Mouse (Mus musculus) kidney, embryonic 15.5 days (tissue): Measurements from ENCODE around the gene Rhbdf1. TPM values are rescaled to one million over a fixed set of nuclear protein-coding genes. Genes with fewer than 3 reads are reported as not detected.
"Not testable (repeated sequence)": the region's sequence is repeated elsewhere in the genome, so short reads cannot be mapped to it uniquely, and the experiment has no call there.

Experiments
- ATAC-seq: fragments of 200-750 bp; cut with Nextera tagmentation; replicated peaks from 2 replicates; pipeline ENCODE4 v1.8.0; 2017; ENCODE audit warnings: moderate TSS enrichment; ENCODE audit not compliant: low FRiP score
- H3K27ac ChIP-seq: fragments of 300-500 bp; sonication (generic); 2 replicates; pipeline ENCODE4 v1.5.1; 2015; ENCODE audit warnings: mild to moderate bottlenecking, inconsistent platforms
- H3K27me3 ChIP-seq: fragments of 300-500 bp; sonication (generic); 2 replicates; pipeline ENCODE4 v1.6.1; 2015; ENCODE audit warnings: inconsistent platforms
- H3K36me3 ChIP-seq: fragments of 300-500 bp; sonication (generic); 2 replicates; pipeline ENCODE4 v1.6.1; 2015; ENCODE audit warnings: inconsistent platforms
- H3K4me1 ChIP-seq: fragments of 300-500 bp; sonication (generic); 2 replicates; pipeline ENCODE4 v1.6.1; 2015; ENCODE audit warnings: inconsistent platforms
- H3K4me2 ChIP-seq: fragments of 300-500 bp; sonication (generic); 2 replicates; pipeline ENCODE4 v1.6.1; 2015; ENCODE audit warnings: moderate library complexity, mild to moderate bottlenecking, inconsistent platforms
- H3K4me3 ChIP-seq: fragments of 300-500 bp; sonication (generic); replicated peaks from 2 replicates; pipeline ENCODE4 v1.5.1; 2015; ENCODE audit warnings: mild to moderate bottlenecking, inconsistent platforms
- H3K9ac ChIP-seq: fragments of 300-500 bp; sonication (generic); 2 replicates; pipeline ENCODE4 v1.6.1; 2015; ENCODE audit warnings: mild to moderate bottlenecking, inconsistent platforms
- H3K9me3 ChIP-seq: fragments of 300-500 bp; sonication (generic); replicated peaks from 2 replicates; pipeline ENCODE4 v1.6.1; 2016; ENCODE audit warnings: inconsistent platforms
- WGBS: fragments of 180-500 bp; shearing (Covaris S2); methylation state at CpG from one replicate; pipeline ENCODE4 v1.1.7; 2015; ENCODE audit warnings: mixed read lengths; 5-methylcytosine and 5-hydroxymethylcytosine counted together
- polyA plus RNA-seq: library from polyadenylated mRNA; unstranded; fragments of >200 nt; fragmentation: Nextera tagmentation; extraction: Ambion mirVana; gene quantifications from 2 replicates; pipeline ENCODE4 v1.2.1, GENCODE M21; 2015

Rhbdf1 gene
- polyA plus RNA-seq, 1 experiment from 2014 or later = 55.4 TPM

GRCm38 (mm10) chr11:32215372-32216162 is 6.5 kb downstream of the Rhbdf1 start:
- no peaks in the 10 kb centered on the region for H3K9me3 ChIP-seq
- H3K4me1 ChIP-seq = peaks cover 25% of the 10 kb centered on the region
- H3K36me3 ChIP-seq = peaks cover 56% of the 10 kb centered on the region
- H3K27ac ChIP-seq = no peak overlapping the region
- H3K4me3 ChIP-seq = no peak overlapping the region
- H3K9ac ChIP-seq = no peak overlapping the region; the same call in 1 of the 2 replicates
- no peak for ATAC-seq
- no peak overlapping the region for H3K4me2 ChIP-seq
- H3K27me3 ChIP-seq = no peaks in the 10 kb centered on the region
- WGBS = 91% methylated on average over 18 of the region's 18 CpGs

DNA sequence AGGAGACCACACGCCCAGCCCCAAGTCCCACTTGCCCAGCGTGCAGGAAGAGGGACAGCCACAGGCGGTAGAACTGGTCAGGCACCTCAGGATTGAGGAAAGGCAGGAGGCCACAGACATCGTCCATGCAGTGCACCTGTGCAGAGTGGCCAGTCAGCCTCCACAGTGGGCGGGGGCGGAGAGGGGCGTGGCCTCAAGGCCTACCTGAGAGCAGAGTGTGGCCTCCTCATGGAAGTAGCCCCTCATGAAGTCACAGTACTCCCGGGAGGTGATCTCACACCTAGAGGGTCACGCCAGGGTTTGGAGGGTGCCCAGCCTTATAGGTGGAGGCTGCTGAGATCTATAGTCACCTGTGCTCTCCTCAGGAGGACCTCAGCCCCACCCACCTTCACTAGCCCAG is 11.5 kb downstream of the Rhbdf1 start:
- peaks cover 8% of the 10 kb centered on the region for H3K4me1 ChIP-seq
- peaks cover 87% of the 10 kb centered on the region for H3K36me3 ChIP-seq
- no peak overlapping the region for H3K4me2 ChIP-seq
- no peak overlapping the region for H3K9ac ChIP-seq
- 85% methylated on average over 9 of the region's 9 CpGs for WGBS
- no peak overlapping the region for H3K4me3 ChIP-seq
- H3K27ac ChIP-seq = no peak overlapping the region
- H3K27me3 ChIP-seq = no peaks in the 10 kb centered on the region
- H3K9me3 ChIP-seq = no peaks in the 10 kb centered on the region
- ATAC-seq = no peak

DNA sequence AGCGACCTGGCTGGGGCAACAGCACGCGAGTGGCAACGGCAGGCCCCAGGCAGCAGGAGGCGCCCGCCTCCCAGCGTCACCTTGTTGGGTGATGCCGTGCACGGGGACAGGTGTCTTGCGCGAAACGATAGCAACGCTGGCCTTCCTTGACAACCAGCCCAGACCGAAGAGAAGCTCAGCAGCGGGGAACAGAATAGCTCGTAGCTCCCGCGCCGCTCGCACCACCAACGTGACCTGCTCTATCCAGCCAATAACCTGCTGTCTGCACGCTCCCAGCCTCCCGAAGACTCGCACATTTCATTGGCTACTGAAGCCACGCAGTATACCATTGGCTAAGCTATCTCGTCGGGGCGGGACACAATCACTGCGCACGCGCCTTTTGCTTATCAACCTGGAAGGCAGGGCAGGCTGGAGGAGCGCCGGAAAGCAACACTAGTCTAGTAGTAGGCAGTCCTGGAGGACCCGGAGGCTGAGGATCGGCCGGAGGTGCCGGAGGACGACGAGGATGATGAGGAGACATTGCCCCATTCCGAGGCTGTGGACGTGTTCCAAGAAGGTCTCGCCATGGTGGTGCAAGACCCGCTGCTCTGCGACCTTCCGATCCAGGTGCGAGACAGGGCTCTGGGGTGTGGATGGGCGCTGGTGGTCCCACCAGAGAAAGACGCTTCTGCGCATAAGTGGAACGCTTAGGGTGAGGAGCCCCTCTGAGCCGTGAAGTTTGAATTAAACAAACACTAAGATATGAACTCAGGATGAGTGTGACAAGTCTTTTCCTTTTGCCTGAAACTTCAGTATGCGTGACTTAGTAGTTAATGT is 16.8 kb downstream of the Rhbdf1 start, which contains the start of gene Snrnp25:
Snrnp25 (plus strand) TSS at position 358 of the 816 bp plus-strand sequence.
- Histone ChIP-seq H3K36me3 (peaks cover 34% of the 10 kb centered on the region), H3K4me2 (peak within 1 kb of the TSS; percentile 85), H3K4me3 (peak within 1 kb of the TSS; percentile 65), H3K9me3 (no peaks in the 10 kb centered on the region), H3K27ac (peak within 1 kb of the TSS; percentile 61), H3K27me3 (peaks cover 12% of the 10 kb centered on the region), H3K9ac (peak within 1 kb of the TSS; percentile 70), H3K4me1 (peaks cover 15% of the 10 kb centered on the region)
- under 1% methylated on average over 52 of the region's 52 CpGs for WGBS
- ATAC-seq = peak; percentile 100

GRCm38 (mm10) chr11:32201922-32202685 is 20.0 kb downstream of the Rhbdf1 start:
- H3K4me1 ChIP-seq = peaks cover 15% of the 10 kb centered on the region
- no peak overlapping the region for H3K4me3 ChIP-seq
- peaks cover 2% of the 10 kb centered on the region; the same call in 1 of the 2 replicates for H3K36me3 ChIP-seq
- H3K27me3 ChIP-seq = peaks cover 14% of the 10 kb centered on the region
- no peaks in the 10 kb centered on the region for H3K9me3 ChIP-seq
- WGBS = 80% methylated on average over 11 of the region's 11 CpGs
- no peak overlapping the region for H3K9ac ChIP-seq
- no peak overlapping the region for H3K27ac ChIP-seq
- ATAC-seq = no peak
- H3K4me2 ChIP-seq = no peak overlapping the region

GRCm38 (mm10) chr11:32200992-32201391 is 21.1 kb downstream of the Rhbdf1 start:
- not testable (repeated sequence) for H3K27ac ChIP-seq
- 55% methylated on average over 1 of the region's 1 CpGs for WGBS

DNA sequence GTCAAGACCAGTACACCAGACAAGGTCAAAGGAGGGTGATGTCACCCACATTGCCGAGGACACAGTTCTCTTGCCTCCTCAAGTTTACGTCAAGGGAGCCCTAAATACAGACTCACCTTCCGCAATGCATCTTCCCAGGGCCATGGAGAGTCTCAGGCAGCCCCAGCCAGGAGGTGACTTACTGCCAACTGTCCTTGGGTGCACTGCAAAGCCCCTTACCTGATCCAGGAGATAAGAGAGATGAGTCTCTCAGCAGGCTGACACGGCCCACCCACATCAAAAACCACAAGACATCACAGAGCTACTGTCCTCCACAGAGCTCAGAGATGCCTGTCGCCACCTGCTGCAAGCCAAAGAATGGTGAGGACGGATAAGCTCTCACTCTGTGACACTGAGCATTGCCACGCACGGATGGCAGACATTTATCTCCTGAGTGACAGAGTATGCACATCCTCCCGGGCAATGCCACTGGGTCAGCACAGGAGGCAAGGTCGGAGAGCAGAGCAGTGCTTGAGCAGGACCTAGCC is 22.0 kb downstream of the Rhbdf1 start, which contains the start of gene Il9r:
Il9r (minus strand) TSS at position 205 of the 527 bp plus-strand sequence.
- peaks cover 14% of the 10 kb centered on the region for H3K27me3 ChIP-seq
- peaks cover 7% of the 10 kb centered on the region for H3K4me1 ChIP-seq
- H3K4me3 ChIP-seq = no peak within 1 kb of the TSS
- no peak within 1 kb of the TSS for H3K4me2 ChIP-seq
- no peak for ATAC-seq
- WGBS = 68% methylated on average over 10 of the region's 10 CpGs
- no peaks in the 10 kb centered on the region for H3K9me3 ChIP-seq
- H3K36me3 ChIP-seq = no peaks in the 10 kb centered on the region
- no peak within 1 kb of the TSS for H3K27ac ChIP-seq
- H3K9ac ChIP-seq = no peak within 1 kb of the TSS

More at GRCm38 (mm10) chr11:32200992-32201391, 21.1 kb downstream of the Rhbdf1 start:
- not testable (repeated sequence) for H3K9me3 ChIP-seq, ATAC-seq, H3K4me2 ChIP-seq, H3K9ac ChIP-seq, H3K4me1 ChIP-seq, H3K36me3 ChIP-seq, H3K4me3 ChIP-seq
- H3K27me3 ChIP-seq = peaks cover 14% of the 10 kb centered on the region

DNA sequence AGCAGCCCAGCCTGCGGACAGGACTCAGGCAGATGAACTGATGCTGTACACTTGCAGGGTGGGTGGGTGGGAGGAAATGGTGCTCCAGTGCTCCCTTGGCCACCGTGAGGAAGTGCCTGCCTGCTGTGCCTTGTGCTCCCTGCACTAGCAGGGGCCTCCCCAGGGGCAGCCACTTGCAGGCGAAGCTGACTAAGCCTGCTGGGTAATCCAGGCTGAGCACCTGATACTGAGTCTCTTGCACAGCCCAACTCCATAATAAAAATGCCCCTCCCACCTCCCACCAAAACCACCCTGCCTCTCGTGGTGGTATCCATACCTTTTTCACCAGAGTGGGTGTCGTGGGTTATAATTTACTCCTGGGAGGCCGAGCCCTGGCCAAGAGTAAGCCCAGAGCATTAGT is 22.9 kb downstream of the Rhbdf1 start:
- Histone ChIP-seq H3K9ac (no peak overlapping the region), H3K4me1 (no peaks in the 10 kb centered on the region), H3K4me2 (no peak overlapping the region), H3K27me3 (peaks cover 14% of the 10 kb centered on the region), H3K27ac (no peak overlapping the region), H3K36me3 (no peaks in the 10 kb centered on the region), H3K9me3 (no peaks in the 10 kb centered on the region), H3K4me3 (no peak overlapping the region)
- 39% methylated on average over 6 of the region's 6 CpGs for WGBS
- no peak for ATAC-seq

DNA sequence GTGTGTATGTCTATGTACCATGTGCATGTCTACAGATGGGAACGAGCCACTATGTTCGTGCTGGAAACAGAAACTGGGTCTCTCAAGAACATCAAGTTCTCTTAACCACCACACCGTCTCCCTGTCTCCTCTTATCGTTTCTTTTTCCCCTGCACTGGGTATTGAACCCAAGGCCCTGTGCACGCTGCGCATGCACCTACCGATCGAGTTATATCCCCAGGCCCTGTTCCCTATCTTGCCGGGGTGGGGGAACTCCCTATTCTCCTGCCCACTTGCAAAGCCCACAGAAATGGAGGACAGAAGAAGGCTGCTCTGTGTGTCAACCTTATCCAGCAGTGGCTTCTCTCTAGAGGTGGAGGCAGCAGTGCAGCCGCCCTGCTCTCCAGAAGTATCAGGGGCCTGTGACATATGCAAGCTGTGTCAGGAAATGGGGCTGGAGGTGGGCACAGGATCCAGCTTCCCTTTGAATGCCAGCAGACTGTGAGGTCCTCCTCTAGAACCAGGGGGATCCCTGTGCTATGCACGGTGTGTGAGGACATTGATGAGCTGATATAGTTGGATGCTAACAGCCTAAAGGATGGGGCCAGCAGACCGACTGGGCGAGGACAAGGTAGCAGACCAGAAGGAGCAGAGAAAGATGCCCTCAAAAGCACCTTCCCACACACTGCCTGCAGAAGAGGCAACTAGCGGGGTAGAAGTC is 23.7 kb downstream of the Rhbdf1 start:
- WGBS = 74% methylated on average over 14 of the region's 14 CpGs
- no peak overlapping the region for H3K9ac ChIP-seq
- no peak overlapping the region for H3K4me3 ChIP-seq
- H3K27me3 ChIP-seq = peaks cover 13% of the 10 kb centered on the region
- no peak for ATAC-seq
- H3K4me1 ChIP-seq = no peaks in the 10 kb centered on the region
- H3K9me3 ChIP-seq = no peaks in the 10 kb centered on the region
- H3K4me2 ChIP-seq = no peak overlapping the region
- H3K27ac ChIP-seq = no peak overlapping the region
- no peaks in the 10 kb centered on the region for H3K36me3 ChIP-seq

- Histone ChIP-seq H3K9me3 (no peaks in the 10 kb centered on the region), H3K4me2 (no peak overlapping the region), H3K9ac (no peak overlapping the region), H3K4me3 (no peak overlapping the region), H3K27me3 (peaks cover 10% of the 10 kb centered on the region), H3K27ac (no peak overlapping the region), H3K4me1 (no peaks in the 10 kb centered on the region), H3K36me3 (no peaks in the 10 kb centered on the region)
- WGBS = 26% methylated on average over 3 of the region's 3 CpGs
- no peak for ATAC-seq
Observed at GRCm38 (mm10) chr11:32197766-32198165, 24.3 kb downstream of the Rhbdf1 start.

DNA sequence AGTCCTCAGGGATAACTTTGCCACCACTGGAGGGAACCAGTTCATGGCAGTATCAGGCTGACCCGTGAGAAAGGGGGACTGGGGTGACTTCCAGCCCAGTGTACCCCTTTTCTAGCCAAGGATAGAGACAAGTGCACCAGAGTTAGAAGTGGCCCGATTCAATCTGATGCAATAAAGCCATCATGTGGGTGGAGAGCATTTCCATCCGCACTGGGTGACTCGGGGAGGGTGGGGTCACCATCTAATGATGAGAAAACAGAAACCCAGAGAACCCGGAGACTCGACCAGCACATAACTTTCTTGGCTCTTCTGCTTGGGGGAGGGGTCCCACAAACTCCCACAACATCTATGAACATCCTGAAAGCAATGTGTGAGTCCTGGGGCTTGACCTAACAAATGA is 25.4 kb downstream of the Rhbdf1 start:
- Histone ChIP-seq H3K27ac (no peak overlapping the region), H3K4me1 (no peaks in the 10 kb centered on the region), H3K36me3 (no peaks in the 10 kb centered on the region), H3K9ac (no peak overlapping the region), H3K9me3 (no peaks in the 10 kb centered on the region), H3K27me3 (peaks cover 4% of the 10 kb centered on the region; the same call in 1 of the 2 replicates), H3K4me3 (no peak overlapping the region), H3K4me2 (no peak overlapping the region)
- ATAC-seq = no peak
- 59% methylated on average over 6 of the region's 6 CpGs for WGBS
